Mouse (Mus musculus): Measurements from ENCODE around the gene Acsm2. TPM values are rescaled to one million over a fixed set of nuclear protein-coding genes. Genes with fewer than 3 reads are reported as not detected.
"Not testable (repeated sequence)": the region's sequence is repeated elsewhere in the genome, so short reads cannot be mapped to it uniquely, and the experiment has no call there.

The Acsm2 gene
- total and polyA plus RNA-seq, 3 experiments = not detected

DNA sequence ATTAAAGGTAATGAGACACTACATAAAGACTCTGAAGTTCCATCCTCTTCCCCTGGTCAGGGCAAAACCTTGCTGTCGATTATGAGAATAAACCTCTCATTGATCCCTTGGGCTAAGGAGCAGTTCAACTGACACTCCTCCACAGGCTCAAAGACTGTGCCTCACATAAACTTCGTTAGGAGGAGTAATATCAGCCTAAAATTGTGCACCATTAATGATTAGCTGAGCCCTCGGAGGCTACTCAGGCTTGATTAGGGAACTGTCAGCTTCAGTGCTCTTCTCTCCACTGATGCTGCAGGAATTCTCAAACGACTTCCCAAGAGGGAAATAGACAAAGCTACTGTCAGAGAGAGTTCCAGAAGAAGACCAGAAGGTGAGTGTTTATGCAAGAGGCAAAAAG, 7.3 kb downstream of the Acsm2 start (continued):
- TF ChIP-seq MAZ (IDR thresholded peaks at IDR 0.05; ENCODE audit: low read depth, low read length) = no peak
- no peak for TF ChIP-seq JUND (IDR thresholded peaks at IDR 0.05; ENCODE audit: low read depth, low read length)
- TF ChIP-seq SIN3A (IDR thresholded peaks at IDR 0.05; ENCODE audit: low read length) = no peak

DNA sequence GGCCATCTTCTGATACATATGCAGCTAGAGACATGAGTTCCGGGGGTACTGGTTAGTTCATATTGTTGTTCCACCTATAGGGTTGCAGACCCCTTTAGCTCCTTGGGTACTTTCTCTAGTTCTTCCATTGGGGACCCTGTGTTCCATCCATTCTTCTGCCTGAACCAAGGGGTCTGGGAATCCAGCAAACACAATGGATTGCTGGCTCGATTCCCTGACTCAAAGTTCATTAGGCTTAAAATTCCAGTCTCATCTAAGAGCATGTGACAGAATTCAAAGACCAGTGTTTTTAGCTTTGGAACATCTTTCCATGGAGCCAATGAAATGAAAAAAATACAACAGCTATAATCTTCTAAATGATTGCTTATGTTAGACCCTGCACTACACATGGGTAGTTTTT, 8.3 kb downstream of the Acsm2 start:
- not testable (repeated sequence) for H3K9me3 ChIP-seq (replicated peaks; ENCODE audit: insufficient read depth, low read length); H3K27ac ChIP-seq (ENCODE audit: control insufficient read depth, low read depth, low read length); H3K36me3 ChIP-seq (ENCODE audit: control insufficient read depth in 1 of 2, insufficient read depth in 2 of 2, low read length in 2 of 2); H3K9ac ChIP-seq (ENCODE audit: control insufficient read depth, low read depth, low read length, poor library complexity, severe bottlenecking); H3K79me2 ChIP-seq (ENCODE audit: control insufficient read depth, insufficient read depth, low read length, poor library complexity); H3K27me3 ChIP-seq (ENCODE audit: control insufficient read depth in 1 of 2, insufficient read depth in 2 of 2, low read length in 2 of 2); H3K4me1 ChIP-seq (ENCODE audit: control insufficient read depth in 1 of 2, insufficient read depth in 2 of 2, low read length in 2 of 2); H3K4me3 ChIP-seq (ENCODE audit: control insufficient read depth in 1 of 2, insufficient read depth in 1 of 2, low read depth in 2 of 2, low read length in 2 of 2); DNase-seq (ENCODE audit: low read depth, low spot score)

DNA sequence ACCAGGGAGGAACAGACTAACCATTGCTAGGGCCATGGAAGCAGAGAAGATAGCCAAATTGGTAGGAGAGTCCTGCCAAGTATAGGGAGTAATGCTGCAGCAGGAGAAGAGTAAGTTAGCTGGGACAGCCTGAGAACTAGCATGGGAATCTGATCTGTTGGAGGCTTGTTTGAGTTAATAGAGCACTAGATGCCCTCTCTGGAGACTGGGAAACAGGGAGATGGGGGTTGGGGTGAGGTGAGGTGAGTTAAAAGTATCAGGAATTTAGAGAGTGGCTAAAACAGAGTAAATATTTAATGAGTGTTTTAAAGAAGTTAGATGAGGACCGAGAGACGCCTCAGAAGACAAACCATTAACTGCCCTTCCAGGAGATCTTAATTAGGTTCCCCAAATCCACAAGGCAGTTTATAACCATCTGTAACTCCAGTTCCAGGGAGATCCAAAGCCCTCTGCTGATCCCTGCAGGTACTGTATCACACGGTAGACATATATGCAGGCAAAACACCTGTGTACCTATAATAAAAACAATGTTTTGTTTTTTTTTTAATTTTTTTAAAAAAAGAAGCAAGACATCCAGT, 40.5 kb downstream of the Acsm2 start:
- Histone ChIP-seq H3K27ac (ENCODE audit: control insufficient read depth, low read depth, low read length) (no peak overlapping the region), H3K27me3 (ENCODE audit: control insufficient read depth in 1 of 2, insufficient read depth in 2 of 2, low read length in 2 of 2) (no peaks in the 10 kb centered on the region), H3K9ac (ENCODE audit: control insufficient read depth, low read depth, low read length, poor library complexity, severe bottlenecking) (no peak overlapping the region), H3K9me3 (replicated peaks; ENCODE audit: insufficient read depth, low read length) (no peaks in the 10 kb centered on the region), H3K4me1 (ENCODE audit: control insufficient read depth in 1 of 2, insufficient read depth in 2 of 2, low read length in 2 of 2) (no peaks in the 10 kb centered on the region), H3K4me3 (ENCODE audit: control insufficient read depth in 1 of 2, insufficient read depth in 1 of 2, low read depth in 2 of 2, low read length in 2 of 2) (no peak overlapping the region), H3K36me3 (ENCODE audit: control insufficient read depth in 1 of 2, insufficient read depth in 2 of 2, low read length in 2 of 2) (no peaks in the 10 kb centered on the region), H3K79me2 (ENCODE audit: control insufficient read depth, insufficient read depth, low read length, poor library complexity) (no peaks in the 10 kb centered on the region)
- TF ChIP-seq USF1 (IDR thresholded peaks at IDR 0.05; ENCODE audit: low read depth, low read length) (no peak), MAX (IDR thresholded peaks at IDR 0.05; ENCODE audit: low read length) (no peak), ELF1 (IDR thresholded peaks at IDR 0.05; ENCODE audit: low read depth, low read length) (no peak), TAL1 (IDR thresholded peaks at IDR 0.05; ENCODE audit: low read length) (no peak), EP300 (IDR thresholded peaks at IDR 0.05; ENCODE audit: low read depth in 1 of 2, low read length in 2 of 2) (no peak), ZNF384 (IDR thresholded peaks at IDR 0.05; ENCODE audit: low read depth, low read length) (no peak), BHLHE40 (IDR thresholded peaks at IDR 0.05; ENCODE audit: borderline replicate concordance, low read depth, low read length) (no peak), MAFK (IDR thresholded peaks at IDR 0.05; ENCODE audit: borderline replicate concordance, low read depth, low read length) (no peak), TBP (IDR thresholded peaks at IDR 0.05; ENCODE audit: low read depth, low read length) (no peak), POLR2A (IDR thresholded peaks at IDR 0.05; ENCODE audit: control insufficient read depth in 1 of 2, insufficient read depth in 1 of 2, low read depth in 1 of 2, low read length in 2 of 2, poor library complexity in 1 of 2) (no peak), GATA1 (IDR thresholded peaks at IDR 0.05; ENCODE audit: low read depth, low read length) (no peak), NRF1 (IDR thresholded peaks at IDR 0.05; ENCODE audit: insufficient read depth, low read depth, low read length, poor library complexity, severe bottlenecking) (no peak), TCF12 (IDR thresholded peaks at IDR 0.05; ENCODE audit: low read depth, low read length) (no peak)
- no peak for DNase-seq (ENCODE audit: low read depth, low spot score)

All from MEL (cell line).